23 mouse cellular contexts compared by ENCODE assay signal in the genomic region with DNA sequence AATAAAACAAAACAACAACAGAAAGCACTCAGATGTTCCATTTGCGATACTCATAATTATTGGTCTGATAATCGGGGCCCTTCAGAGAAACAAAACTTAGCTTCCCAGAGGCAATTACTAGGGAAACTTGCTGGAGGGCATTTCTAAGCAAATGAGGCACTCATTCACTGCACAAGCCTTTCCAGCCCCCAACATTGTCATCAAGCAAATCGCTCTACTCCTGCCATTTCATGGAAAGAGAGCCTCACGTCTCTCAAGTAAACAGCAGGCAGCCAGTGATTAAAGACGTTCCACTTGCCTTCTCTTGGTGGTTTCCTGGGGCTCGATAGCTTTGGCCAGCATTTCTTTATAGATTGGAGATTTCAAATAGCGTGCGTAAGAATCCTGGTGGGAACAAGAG.
DNase-seq lines count a peak whose midpoint lies in the region; ATAC-seq lines count a peak whose summit lies in the region.
"Had no signal": no experiment of that assay in that cellular context is flagged by ENCODE, and none has a peak within 500 bp of the region (broad histone marks: within the 10 kb centered on the region; RNA-seq: fewer than 3 reads in every experiment).

No protein-coding gene starts in this region.

- no peaks in the 10 kb centered on the region for H3K36me3 ChIP-seq in forebrain, embryonic 12.5 days (replicated peaks)
- H3K36me3 ChIP-seq in forebrain, embryonic 15.5 days, result no peaks in the 10 kb centered on the region
- H3K36me3 ChIP-seq in hindbrain, embryonic 16.5 days (ENCODE audit: control insufficient read depth, insufficient read depth, low read length), result no peaks in the 10 kb centered on the region; the same call in 1 of the 2 replicates
- no peaks in the 10 kb centered on the region for H3K36me3 ChIP-seq in hindbrain, embryonic 11.5 days (ENCODE audit: control insufficient read depth, insufficient read depth, low read length)
- peaks cover 8% of the 10 kb centered on the region; the same call in 1 of the 2 replicates for H3K36me3 ChIP-seq in neural tube, embryonic 15.5 days
- H3K36me3 ChIP-seq: embryonic facial prominence, embryonic 13.5 days; liver, embryonic 13.5 days; stomach, embryonic 15.5 days had no signal

- DNase-seq in hindbrain, embryonic 11.5 days (ENCODE audit: low spot score), result no peak
- peak; percentile 37 for DNase-seq in ES-CJ7 (ENCODE audit: low read depth, low spot score)
- DNase-seq in cerebellum, adult 9-10 months, result no peak
- DNase-seq: cerebellum, adult 11-12 months; cerebellum, postnatal 36 days; embryo, embryonic 11 days; gastrocnemius, adult 2 months; kidney, adult 2 months; liver, embryonic 13.5 days; lung, adult 2 months; lung, postnatal 14 days; thymus, adult 18-20 months; thymus, postnatal 36 days had no signal

- 0 out of 2 replicates have a peak overlapping the region, but pooled peaks have one; percentile 61 for H3K27ac ChIP-seq in forebrain, embryonic 12.5 days
- H3K27ac ChIP-seq in forebrain, embryonic 15.5 days (replicated peaks), result no peak overlapping the region
- H3K27ac ChIP-seq in hindbrain, embryonic 16.5 days (ENCODE audit: low read depth, low read length), result no peak overlapping the region
- H3K27ac ChIP-seq in hindbrain, embryonic 11.5 days (ENCODE audit: low read depth, low read length), result no peak overlapping the region
- peak overlapping the region; percentile 60 for H3K27ac ChIP-seq in neural tube, embryonic 15.5 days (replicated peaks)
- H3K27ac ChIP-seq: embryonic facial prominence, embryonic 13.5 days; gastrocnemius, adult 2 months; kidney, postnatal 0 days; left cerebral cortex, adult 2 months; liver, embryonic 13.5 days; stomach, embryonic 15.5 days had no signal

- WGBS in forebrain, embryonic 12.5 days, result 22% methylated on average over 8 of the region's 8 CpGs
- 13% methylated on average over 8 of the region's 8 CpGs for WGBS in forebrain, embryonic 15.5 days
- 33% methylated on average over 8 of the region's 8 CpGs for WGBS in hindbrain, embryonic 16.5 days
- 61% methylated on average over 8 of the region's 8 CpGs for WGBS in hindbrain, embryonic 11.5 days
- WGBS in neural tube, embryonic 15.5 days, result 22% methylated on average over 8 of the region's 8 CpGs

- ATAC-seq in forebrain, embryonic 12.5 days (ENCODE audit: low FRiP score), result no peak
- no peak for ATAC-seq in forebrain, embryonic 15.5 days (replicated peaks)
- ATAC-seq in hindbrain, embryonic 16.5 days, result 0 out of 2 replicates have a peak, but pooled peaks have one; percentile 32
- ATAC-seq in hindbrain, embryonic 11.5 days (ENCODE audit: low FRiP score), result no peak
- peak; percentile 40 for ATAC-seq in neural tube, embryonic 15.5 days (ENCODE audit: low FRiP score)
- ATAC-seq: inflammation-experienced regulatory T-cells, adult 6 months had no signal

- no peaks in the 10 kb centered on the region for H3K9me3 ChIP-seq in forebrain, embryonic 12.5 days
- no peaks in the 10 kb centered on the region for H3K9me3 ChIP-seq in forebrain, embryonic 15.5 days
- H3K9me3 ChIP-seq in hindbrain, embryonic 16.5 days (ENCODE audit: control insufficient read depth, low read length), result no peaks in the 10 kb centered on the region
- no peaks in the 10 kb centered on the region for H3K9me3 ChIP-seq in hindbrain, embryonic 11.5 days (ENCODE audit: control insufficient read depth, low read length)
- H3K9me3 ChIP-seq in neural tube, embryonic 15.5 days (replicated peaks), result no peaks in the 10 kb centered on the region
- H3K9me3 ChIP-seq: embryonic facial prominence, embryonic 13.5 days; liver, embryonic 13.5 days; stomach, embryonic 15.5 days had no signal

- H3K4me2 ChIP-seq in forebrain, embryonic 12.5 days, result no peak overlapping the region; the same call in 1 of the 2 replicates
- H3K4me2 ChIP-seq in forebrain, embryonic 15.5 days (replicated peaks), result no peak overlapping the region
- no peak overlapping the region for H3K4me2 ChIP-seq in hindbrain, embryonic 16.5 days (ENCODE audit: low read length)
- H3K4me2 ChIP-seq in hindbrain, embryonic 11.5 days (replicated peaks; ENCODE audit: low read depth, low read length), result no peak overlapping the region
- H3K4me2 ChIP-seq in neural tube, embryonic 15.5 days, result no peak overlapping the region
- H3K4me2 ChIP-seq: embryonic facial prominence, embryonic 13.5 days; liver, embryonic 13.5 days; stomach, embryonic 15.5 days had no signal

- H3K4me1 ChIP-seq in forebrain, embryonic 12.5 days, result peaks cover 14% of the 10 kb centered on the region; the same call in 1 of the 2 replicates
- peaks cover 9% of the 10 kb centered on the region; the same call in 1 of the 2 replicates for H3K4me1 ChIP-seq in forebrain, embryonic 15.5 days
- H3K4me1 ChIP-seq in hindbrain, embryonic 16.5 days (ENCODE audit: control insufficient read depth, insufficient read depth, low read depth, low read length), result no peaks in the 10 kb centered on the region; the same call in 1 of the 2 replicates
- H3K4me1 ChIP-seq in hindbrain, embryonic 11.5 days (replicated peaks; ENCODE audit: control insufficient read depth, insufficient read depth, low read length), result no peaks in the 10 kb centered on the region
- H3K4me1 ChIP-seq in neural tube, embryonic 15.5 days, result peaks cover 15% of the 10 kb centered on the region; the same call in 1 of the 2 replicates
- H3K4me1 ChIP-seq: embryonic facial prominence, embryonic 13.5 days; liver, embryonic 13.5 days; stomach, embryonic 15.5 days had no signal

- no peak overlapping the region for H3K9ac ChIP-seq in forebrain, embryonic 12.5 days
- H3K9ac ChIP-seq in forebrain, embryonic 15.5 days (replicated peaks), result no peak overlapping the region
- no peak overlapping the region for H3K9ac ChIP-seq in hindbrain, embryonic 16.5 days (ENCODE audit: low read depth, low read length)
- H3K9ac ChIP-seq in hindbrain, embryonic 11.5 days (ENCODE audit: low read depth, low read length), result no peak overlapping the region
- H3K9ac ChIP-seq in neural tube, embryonic 15.5 days (replicated peaks), result no peak overlapping the region
- H3K9ac ChIP-seq: embryonic facial prominence, embryonic 13.5 days; liver, embryonic 13.5 days; stomach, embryonic 15.5 days had no signal

- H3K4me3 ChIP-seq in forebrain, embryonic 12.5 days (replicated peaks), result no peak overlapping the region
- no peak overlapping the region for H3K4me3 ChIP-seq in forebrain, embryonic 15.5 days
- H3K4me3 ChIP-seq in hindbrain, embryonic 16.5 days (ENCODE audit: low read length), result no peak overlapping the region
- no peak overlapping the region for H3K4me3 ChIP-seq in hindbrain, embryonic 11.5 days (ENCODE audit: low read depth, low read length)
- H3K4me3 ChIP-seq in neural tube, embryonic 15.5 days (replicated peaks), result no peak overlapping the region
- H3K4me3 ChIP-seq: embryonic facial prominence, embryonic 13.5 days; erythroblast, embryonic 14.5 days; gastrocnemius, adult 2 months; left cerebral cortex, adult 2 months; liver, embryonic 13.5 days; stomach, embryonic 15.5 days had no signal

- H3K27me3 ChIP-seq in forebrain, embryonic 12.5 days, result 0 out of 2 replicates have a peak, but pooled peaks cover under 1% of the 10 kb centered on the region
- H3K27me3 ChIP-seq in forebrain, embryonic 15.5 days, result no peaks in the 10 kb centered on the region
- no peaks in the 10 kb centered on the region for H3K27me3 ChIP-seq in hindbrain, embryonic 16.5 days (replicated peaks; ENCODE audit: control insufficient read depth, insufficient read depth, low read length)
- no peaks in the 10 kb centered on the region for H3K27me3 ChIP-seq in hindbrain, embryonic 11.5 days (ENCODE audit: control insufficient read depth, insufficient read depth, low read length)
- H3K27me3 ChIP-seq in neural tube, embryonic 15.5 days (replicated peaks), result no peaks in the 10 kb centered on the region
- H3K27me3 ChIP-seq: embryonic facial prominence, embryonic 13.5 days; liver, embryonic 13.5 days; stomach, embryonic 15.5 days had no signal

Comparison
In these comparisons a context has a peak if more than half of its experiments do, and no peak if none do; other contexts are left out.
1. ATAC-seq: peak in hindbrain, embryonic 16.5 days (single experiment) and neural tube, embryonic 15.5 days (single experiment); none in forebrain, embryonic 12.5 days (single experiment), forebrain, embryonic 15.5 days (single experiment) and hindbrain, embryonic 11.5 days (single experiment).
2. H3K27ac ChIP-seq: peak in forebrain, embryonic 12.5 days (single experiment) and neural tube, embryonic 15.5 days (single experiment); none in forebrain, embryonic 15.5 days (single experiment), hindbrain, embryonic 16.5 days (single experiment) and hindbrain, embryonic 11.5 days (single experiment).